Mouse (Mus musculus) lung, postnatal 0 days (tissue): ENCODE measurements around the gene Actl6b. TPM values are rescaled to one million over a fixed set of nuclear protein-coding genes. Genes with fewer than 3 reads are reported as not detected.
A peak's percentile ranks its signal among the peaks of the same experiment; 100 is the strongest.

Experiments used
- ATAC-seq: fragments of 200-750 bp; cut with Nextera tagmentation; 2 replicates; pipeline ENCODE4 v1.8.0; 2017; ENCODE audit warnings: moderate library complexity
- DNase-seq: peaks from one replicate; pipeline ENCODE4 v3.0.0-alpha.2; 2016; ENCODE audit warnings: low spot score
- H3K27ac ChIP-seq: fragments of 300-500 bp; sonication (generic); 2 replicates; pipeline ENCODE4 v1.5.1; 2014; ENCODE audit warnings: antibody characterized with exemption, mild to moderate bottlenecking, low read length, mixed read lengths
- H3K27me3 ChIP-seq: fragments of 300-500 bp; sonication (generic); replicated peaks from 2 replicates; pipeline ENCODE4 v1.6.1; 2014; ENCODE audit warnings: low read length, mixed read lengths; ENCODE audit not compliant: insufficient read depth
- H3K36me3 ChIP-seq: fragments of 300-500 bp; sonication (generic); 2 replicates; pipeline ENCODE4 v1.6.1; 2014; ENCODE audit warnings: low read length, mixed read lengths; ENCODE audit not compliant: insufficient read depth
- H3K4me1 ChIP-seq: fragments of 300-500 bp; sonication (generic); 2 replicates; pipeline ENCODE4 v1.6.1; 2014; ENCODE audit warnings: antibody characterized with exemption, low read depth, low read length, mixed read lengths; ENCODE audit not compliant: insufficient read depth
- H3K4me2 ChIP-seq: fragments of 300-500 bp; sonication (generic); replicated peaks from 2 replicates; pipeline ENCODE4 v1.6.1; 2014; ENCODE audit warnings: low read depth, mild to moderate bottlenecking, low read length, moderate library complexity, mixed read lengths
- H3K4me3 ChIP-seq: fragments of 300-500 bp; sonication (generic); 2 replicates; pipeline ENCODE4 v1.5.1; 2014; ENCODE audit warnings: low read depth, low read length
- H3K9ac ChIP-seq: fragments of 300-500 bp; sonication (generic); replicated peaks from 2 replicates; pipeline ENCODE4 v1.6.1; 2014; ENCODE audit warnings: low read depth, mild to moderate bottlenecking
- H3K9me3 ChIP-seq: fragments of 300-500 bp; sonication (generic); 2 replicates; pipeline ENCODE4 v1.6.1; 2016; ENCODE audit warnings: low read length, mixed read lengths
- CTCF ChIP-seq: IDR thresholded peaks from 2 replicates; pipeline ENCODE4 v1.5.1; 2016; ENCODE audit warnings: antibody characterized with exemption, mild to moderate bottlenecking
- EP300 ChIP-seq: IDR thresholded peaks from 2 replicates; pipeline ENCODE4 v1.6.1; 2016; ENCODE audit warnings: antibody characterized with exemption, mild to moderate bottlenecking, control low read depth
- WGBS: fragments of 180-500 bp; shearing (Covaris S2); extraction: QIAGEN DNeasy Blood & Tissue Kit; methylation state at CpG from one replicate; pipeline ENCODE4 v1.1.7; 2014; 5-methylcytosine and 5-hydroxymethylcytosine counted together
- polyA plus RNA-seq: library from polyadenylated mRNA; unstranded; fragments of >200 nt; fragmentation: Nextera tagmentation; extraction: Ambion mirVana; gene quantifications from 2 replicates; pipeline ENCODE4 v1.2.1, GENCODE M21; 2015

Gene Actl6b
- polyA plus RNA-seq, 1 experiment from 2014 or later = not detected

- no peak for DNase-seq
- no peak for ATAC-seq
- Histone ChIP-seq H3K27me3 (no peaks in the 10 kb centered on the region), H3K9ac (peak overlapping the region; percentile 70), H3K9me3 (no peaks in the 10 kb centered on the region), H3K36me3 (no peaks in the 10 kb centered on the region), H3K4me3 (peak overlapping the region; percentile 75), H3K27ac (no peak overlapping the region; the same call in 1 of the 2 replicates), H3K4me1 (peaks cover 5% of the 10 kb centered on the region), H3K4me2 (peak overlapping the region; percentile 93)
- WGBS = 56% methylated on average over 9 of the region's 9 CpGs
- no peak for TF ChIP-seq EP300
Measured at GRCm38 (mm10) chr5:137599600-137599999, 46.3 kb downstream of the Actl6b start.

GRCm38 (mm10) chr5:137600281-137600618 lies 46.9 kb downstream of the Actl6b start:
- H3K27ac ChIP-seq = peak overlapping the region; percentile 60
- H3K36me3 ChIP-seq = no peaks in the 10 kb centered on the region
- peak overlapping the region; percentile 93 for H3K4me2 ChIP-seq
- DNase-seq (peak; percentile 22), ATAC-seq (peak; percentile 36)
- H3K4me1 ChIP-seq = peaks cover 5% of the 10 kb centered on the region
- TF ChIP-seq CTCF (no peak), EP300 (no peak)
- no peaks in the 10 kb centered on the region for H3K27me3 ChIP-seq
- peak overlapping the region; percentile 70 for H3K9ac ChIP-seq
- H3K4me3 ChIP-seq = peak overlapping the region; percentile 75
- no peaks in the 10 kb centered on the region for H3K9me3 ChIP-seq
- WGBS = 2% methylated on average over 17 of the region's 19 CpGs

GRCm38 (mm10) chr5:137600619-137601364 lies 47.5 kb downstream of the Actl6b start, which contains the start of gene Mospd3:
TSS of gene Mospd3 (minus strand) at chr5:137601058.
- H3K4me3 ChIP-seq = peak within 1 kb of the TSS; percentile 75
- peak within 1 kb of the TSS; percentile 92 for H3K27ac ChIP-seq
- no peaks in the 10 kb centered on the region for H3K27me3 ChIP-seq
- H3K4me1 ChIP-seq = peaks cover 5% of the 10 kb centered on the region
- H3K9me3 ChIP-seq = no peaks in the 10 kb centered on the region
- H3K9ac ChIP-seq = peak within 1 kb of the TSS; percentile 70
- peak; percentile 97 for ATAC-seq
- TF ChIP-seq EP300 (peak; percentile 83; the same call in 1 of the 2 replicates), CTCF (no peak)
- DNase-seq = peak; percentile 100
- under 1% methylated on average over 41 of the region's 41 CpGs for WGBS
- H3K36me3 ChIP-seq = no peaks in the 10 kb centered on the region
- H3K4me2 ChIP-seq = peak within 1 kb of the TSS; percentile 93

- Histone ChIP-seq H3K4me3 (peak overlapping the region; percentile 75), H3K36me3 (no peaks in the 10 kb centered on the region), H3K9me3 (no peaks in the 10 kb centered on the region), H3K27ac (peak overlapping the region; percentile 47), H3K4me1 (peaks cover 5% of the 10 kb centered on the region), H3K4me2 (peak overlapping the region; percentile 61), H3K27me3 (no peaks in the 10 kb centered on the region), H3K9ac (0 out of 2 replicates have a peak overlapping the region, but pooled peaks have one; percentile 39)
- no peak for ATAC-seq
- peak; percentile 53 for DNase-seq
- TF ChIP-seq CTCF = no peak
- TF ChIP-seq EP300 = no peak
- WGBS = under 1% methylated on average over 22 of the region's 22 CpGs
Measured at GRCm38 (mm10) chr5:137601365-137601729, 48.0 kb downstream of the Actl6b start.

GRCm38 (mm10) chr5:137607860-137608653 lies 54.7 kb downstream of the Actl6b start:
- Histone ChIP-seq H3K27me3 (no peaks in the 10 kb centered on the region), H3K9ac (0 out of 2 replicates have a peak overlapping the region, but pooled peaks have one; percentile 26), H3K27ac (no peak overlapping the region), H3K4me1 (peaks cover 24% of the 10 kb centered on the region; the same call in 1 of the 2 replicates), H3K4me3 (no peak overlapping the region), H3K4me2 (peak overlapping the region; percentile 46), H3K36me3 (no peaks in the 10 kb centered on the region), H3K9me3 (no peaks in the 10 kb centered on the region)
- DNase-seq (no peak), ATAC-seq (no peak)
- TF ChIP-seq CTCF (no peak), EP300 (no peak)
- 33% methylated on average over 25 of the region's 26 CpGs for WGBS

GRCm38 (mm10) chr5:137608654-137609190 lies 55.4 kb downstream of the Actl6b start:
- TF ChIP-seq CTCF (peak; percentile 45), EP300 (no peak)
- H3K27ac ChIP-seq = no peak overlapping the region
- DNase-seq = peak; percentile 32
- peak overlapping the region; percentile 46 for H3K4me2 ChIP-seq
- no peaks in the 10 kb centered on the region for H3K27me3 ChIP-seq
- ATAC-seq = no peak
- H3K9me3 ChIP-seq = no peaks in the 10 kb centered on the region
- H3K36me3 ChIP-seq = no peaks in the 10 kb centered on the region
- H3K4me3 ChIP-seq = no peak overlapping the region
- H3K4me1 ChIP-seq = peaks cover 24% of the 10 kb centered on the region; the same call in 1 of the 2 replicates
- 29% methylated on average over 22 of the region's 23 CpGs for WGBS
- H3K9ac ChIP-seq = 0 out of 2 replicates have a peak overlapping the region, but pooled peaks have one; percentile 26
